Mouse (Mus musculus): Measurements from ENCODE around the gene Tsks. TPM values are rescaled to one million over a fixed set of nuclear protein-coding genes. Genes with fewer than 3 reads are reported as not detected.

Gene Tsks
- polyA plus RNA-seq, 1 experiment from 2014 or later: 0.08 TPM

- TF ChIP-seq EP300 (optimal IDR thresholded peaks at IDR 0.05): no peak
- peak; percentile 13; the same call in 1 of the 2 replicates for TF ChIP-seq CTCF (IDR thresholded peaks at IDR 0.05; ENCODE audit: low read depth)
- H3K4me1 ChIP-seq (replicated peaks; ENCODE audit: control insufficient read depth, insufficient read depth): no peaks in the 10 kb centered on the region
- no peaks in the 10 kb centered on the region for H3K9me3 ChIP-seq (ENCODE audit: control insufficient read depth, low read length)
- H3K27me3 ChIP-seq (ENCODE audit: control insufficient read depth, insufficient read depth, low read length): no peaks in the 10 kb centered on the region
- peaks cover 16% of the 10 kb centered on the region for H3K36me3 ChIP-seq (ENCODE audit: control insufficient read depth, insufficient read depth, low read length)
- DNase-seq (ENCODE audit: low spot score) (no peak), ATAC-seq (ENCODE audit: low FRiP score, low TSS enrichment) (no peak)
- H3K4me3 ChIP-seq (ENCODE audit: low read depth, low read length): no peak overlapping the region
- 64% methylated on average over 7 of the region's 7 CpGs for WGBS
- no peak overlapping the region for H3K4me2 ChIP-seq (replicated peaks; ENCODE audit: low read depth)
- H3K9ac ChIP-seq (ENCODE audit: low read length): no peak overlapping the region
- H3K27ac ChIP-seq (replicated peaks): peak overlapping the region; percentile 24
These were observed 41.2 kb downstream of the Tsks start for GRCm38 (mm10) chr7:44983944-44984832.

DNA sequence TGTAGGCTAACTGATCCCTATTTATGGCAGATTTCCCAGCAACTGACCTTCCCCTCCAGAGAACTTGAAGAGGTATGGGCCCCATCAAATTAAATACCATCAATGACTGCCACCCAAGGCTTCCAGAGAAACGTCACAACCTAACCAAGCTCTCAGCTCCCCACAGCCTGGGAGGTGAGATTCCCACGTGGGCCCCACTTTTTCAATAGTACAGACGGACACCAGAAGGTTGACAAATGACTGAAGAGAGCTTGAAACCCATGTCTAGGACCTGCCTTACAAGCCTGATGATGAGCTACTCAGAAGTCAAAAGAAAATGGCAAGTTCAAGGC, 41.8 kb downstream of the Tsks start:
- Histone ChIP-seq H3K36me3 (ENCODE audit: control insufficient read depth, insufficient read depth, low read length) (peaks cover 15% of the 10 kb centered on the region), H3K27me3 (ENCODE audit: control insufficient read depth, insufficient read depth, low read length) (no peaks in the 10 kb centered on the region), H3K27ac (replicated peaks) (peak overlapping the region; percentile 24; the same call in 1 of the 2 replicates), H3K4me3 (ENCODE audit: low read depth, low read length) (no peak overlapping the region), H3K4me2 (replicated peaks; ENCODE audit: low read depth) (0 out of 2 replicates have a peak overlapping the region, but pooled peaks have one; percentile 3), H3K4me1 (replicated peaks; ENCODE audit: control insufficient read depth, insufficient read depth) (no peaks in the 10 kb centered on the region), H3K9ac (ENCODE audit: low read length) (no peak overlapping the region), H3K9me3 (ENCODE audit: control insufficient read depth, low read length) (no peaks in the 10 kb centered on the region)
- WGBS: 22% methylated on average over 3 of the region's 3 CpGs
- no peak for DNase-seq (ENCODE audit: low spot score)
- TF ChIP-seq EP300 (optimal IDR thresholded peaks at IDR 0.05): no peak
- no peak for TF ChIP-seq CTCF (IDR thresholded peaks at IDR 0.05; ENCODE audit: low read depth)
- no peak for ATAC-seq (ENCODE audit: low FRiP score, low TSS enrichment)

GRCm38 (mm10) chr7:44985595-44986191, 42.7 kb downstream of the Tsks start:
- peak overlapping the region; percentile 96 for H3K27ac ChIP-seq (replicated peaks)
- no peaks in the 10 kb centered on the region for H3K27me3 ChIP-seq (ENCODE audit: control insufficient read depth, insufficient read depth, low read length)
- under 1% methylated on average over 38 of the region's 45 CpGs for WGBS
- H3K36me3 ChIP-seq (ENCODE audit: control insufficient read depth, insufficient read depth, low read length): peaks cover 15% of the 10 kb centered on the region
- ATAC-seq (ENCODE audit: low FRiP score, low TSS enrichment): no peak
- H3K4me2 ChIP-seq (replicated peaks; ENCODE audit: low read depth): peak overlapping the region; percentile 86
- TF ChIP-seq CTCF (IDR thresholded peaks at IDR 0.05; ENCODE audit: low read depth): peak; percentile 62
- no peak for TF ChIP-seq EP300 (optimal IDR thresholded peaks at IDR 0.05)
- H3K9me3 ChIP-seq (ENCODE audit: control insufficient read depth, low read length): no peaks in the 10 kb centered on the region
- peak overlapping the region; percentile 93 for H3K9ac ChIP-seq (ENCODE audit: low read length)
- DNase-seq (ENCODE audit: low spot score): peak; percentile 75
- peak overlapping the region; percentile 90 for H3K4me3 ChIP-seq (ENCODE audit: low read depth, low read length)
- H3K4me1 ChIP-seq (replicated peaks; ENCODE audit: control insufficient read depth, insufficient read depth): no peaks in the 10 kb centered on the region

DNA sequence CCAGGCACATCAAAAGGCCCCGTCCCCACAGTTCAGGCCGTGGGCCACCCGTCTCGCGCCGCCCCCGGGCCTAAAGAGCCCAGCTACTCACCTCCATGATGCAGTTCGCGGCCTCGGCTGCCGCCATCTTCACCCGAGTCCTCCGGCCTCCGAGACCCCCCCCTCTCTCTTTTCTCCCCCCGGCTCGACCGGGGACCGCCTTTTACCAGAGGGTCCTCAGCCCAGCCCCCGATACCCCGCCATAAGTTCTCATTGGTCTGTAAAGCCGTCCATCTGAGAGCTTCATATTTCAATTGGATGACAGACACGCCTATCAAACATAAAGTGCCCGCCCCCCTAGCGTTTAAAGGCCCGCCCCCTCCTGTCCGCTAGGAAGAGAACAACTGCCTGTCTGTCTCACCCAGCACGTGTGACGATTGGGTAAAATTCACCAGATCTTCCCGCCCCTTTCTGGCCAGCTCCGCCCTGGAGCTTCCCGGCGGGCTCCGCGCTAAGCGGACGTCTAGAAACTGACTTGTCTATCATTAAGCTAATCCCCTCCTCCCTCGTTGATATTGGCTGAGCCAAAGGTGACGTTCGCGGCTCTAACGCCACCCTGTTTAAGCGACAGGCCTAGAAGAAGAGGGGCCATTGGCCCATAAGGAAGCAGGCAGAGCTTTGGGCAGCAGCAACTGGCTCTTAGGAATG, 43.3 kb downstream of the Tsks start, which contains the start of gene Prmt1:
Gene Prmt1, minus strand, starts transcription at position 377 of the 687 bp plus-strand sequence.
- Histone ChIP-seq H3K27me3 (ENCODE audit: control insufficient read depth, insufficient read depth, low read length) (no peaks in the 10 kb centered on the region), H3K4me3 (ENCODE audit: low read depth, low read length) (peak within 1 kb of the TSS; percentile 90), H3K9me3 (ENCODE audit: control insufficient read depth, low read length) (no peaks in the 10 kb centered on the region), H3K9ac (ENCODE audit: low read length) (peak within 1 kb of the TSS; percentile 93), H3K36me3 (ENCODE audit: control insufficient read depth, insufficient read depth, low read length) (peaks cover 11% of the 10 kb centered on the region), H3K4me1 (replicated peaks; ENCODE audit: control insufficient read depth, insufficient read depth) (no peaks in the 10 kb centered on the region), H3K27ac (replicated peaks) (peak within 1 kb of the TSS; percentile 96), H3K4me2 (replicated peaks; ENCODE audit: low read depth) (peak within 1 kb of the TSS; percentile 86)
- TF ChIP-seq EP300 (optimal IDR thresholded peaks at IDR 0.05): peak; percentile 90
- no peak for TF ChIP-seq CTCF (IDR thresholded peaks at IDR 0.05; ENCODE audit: low read depth)
- ATAC-seq (ENCODE audit: low FRiP score, low TSS enrichment) (peak; percentile 97), DNase-seq (ENCODE audit: low spot score) (peak; percentile 98)
- WGBS: under 1% methylated on average over 42 of the region's 42 CpGs

- Histone ChIP-seq H3K4me3 (ENCODE audit: low read depth, low read length) (peak overlapping the region; percentile 51), H3K27me3 (ENCODE audit: control insufficient read depth, insufficient read depth, low read length) (no peaks in the 10 kb centered on the region), H3K36me3 (ENCODE audit: control insufficient read depth, insufficient read depth, low read length) (peaks cover 3% of the 10 kb centered on the region; the same call in 1 of the 2 replicates), H3K4me1 (replicated peaks; ENCODE audit: control insufficient read depth, insufficient read depth) (no peaks in the 10 kb centered on the region), H3K9me3 (ENCODE audit: control insufficient read depth, low read length) (no peaks in the 10 kb centered on the region), H3K27ac (replicated peaks) (peak overlapping the region; percentile 82), H3K4me2 (replicated peaks; ENCODE audit: low read depth) (peak overlapping the region; percentile 53), H3K9ac (ENCODE audit: low read length) (peak overlapping the region; percentile 67)
- ATAC-seq (ENCODE audit: low FRiP score, low TSS enrichment): peak; percentile 53
- no peak for DNase-seq (ENCODE audit: low spot score)
- WGBS: under 1% methylated on average over 29 of the region's 29 CpGs
- TF ChIP-seq EP300 (optimal IDR thresholded peaks at IDR 0.05) (no peak), CTCF (IDR thresholded peaks at IDR 0.05; ENCODE audit: low read depth) (no peak)
These were observed 44.1 kb downstream of the Tsks start for GRCm38 (mm10) chr7:44986879-44987718.

All from stomach, postnatal 0 days (tissue).